Mouse (Mus musculus) MEL (cell line): ENCODE results near the gene Mmrn1. TPM values are rescaled to one million over a fixed set of nuclear protein-coding genes. Genes with fewer than 3 reads are reported as not detected.
A peak's percentile ranks its signal among the peaks of the same experiment; 100 is the strongest.

Source experiments
- DNase-seq: peaks from one replicate; pipeline ENCODE4 v3.0.0; 2011; ENCODE audit warnings: low read depth, low spot score
- H3K27ac ChIP-seq: 2 replicates; pipeline ENCODE4 v1.5.1; 2012; ENCODE audit warnings: low read depth, mild to moderate bottlenecking, control low read depth, low read length, moderate library complexity; ENCODE audit not compliant: control insufficient read depth
- H3K27me3 ChIP-seq, 2 experiments: fragments of 150-350 bp in 1 of 2; sonication (generic) in 1 of 2; 2 replicates each; pipeline ENCODE4 v1.6.1; 2012; ENCODE audit warnings: low read length in 2 of 2, mild to moderate bottlenecking in 2 of 2, improper control_type of control experiment in 1 of 2, moderate library complexity in 1 of 2; ENCODE audit not compliant: insufficient read depth in 2 of 2, control insufficient read depth in 1 of 2
- H3K36me3 ChIP-seq, 2 experiments: 2 replicates each; pipeline ENCODE4 v1.6.1; 2012 to 2014; ENCODE audit warnings: low read length in 2 of 2, improper control_type of control experiment in 1 of 2, inconsistent platforms in 1 of 2, mild to moderate bottlenecking in 1 of 2; ENCODE audit not compliant: insufficient read depth in 2 of 2, control insufficient read depth in 1 of 2
- H3K4me1 ChIP-seq, 2 experiments: fragments of 150-350 bp in 1 of 2; sonication (generic) in 1 of 2; 2 replicates each; pipeline ENCODE4 v1.6.1; 2012; ENCODE audit warnings: low read length in 2 of 2, improper control_type of control experiment in 1 of 2, mild to moderate bottlenecking in 1 of 2; ENCODE audit not compliant: insufficient read depth in 2 of 2, control insufficient read depth in 1 of 2
- H3K4me3 ChIP-seq, 2 experiments: fragments of 150-350 bp in 1 of 2; sonication (generic) in 1 of 2; 2 replicates each; pipeline ENCODE4 v1.5.1; 2012; ENCODE audit warnings: low read depth in 2 of 2, low read length in 2 of 2, mild to moderate bottlenecking in 2 of 2, moderate library complexity in 2 of 2, control low read depth in 1 of 2, improper control_type of control experiment in 1 of 2; ENCODE audit not compliant: control insufficient read depth in 1 of 2, insufficient read depth in 1 of 2
- H3K79me2 ChIP-seq: 2 replicates; pipeline ENCODE4 v1.6.1; 2012; ENCODE audit warnings: mild to moderate bottlenecking, low read length, moderate library complexity; ENCODE audit not compliant: control insufficient read depth, poor library complexity, insufficient read depth
- H3K9ac ChIP-seq: 2 replicates; pipeline ENCODE4 v1.6.1; 2012; ENCODE audit warnings: low read depth, mild to moderate bottlenecking, control low read depth, low read length, moderate library complexity; ENCODE audit not compliant: control insufficient read depth, poor library complexity, severe bottlenecking
- H3K9me3 ChIP-seq: fragments of 150-350 bp; sonication (generic); replicated peaks from 2 replicates; pipeline ENCODE4 v1.6.1; 2012; ENCODE audit warnings: mild to moderate bottlenecking, low read length, improper control_type of control experiment, moderate library complexity; ENCODE audit not compliant: insufficient read depth
- BHLHE40 ChIP-seq: IDR thresholded peaks from 2 replicates; pipeline ENCODE4 v1.6.1; 2012; ENCODE audit warnings: low read depth, mild to moderate bottlenecking, inconsistent platforms, low read length, improper control_type of control experiment, borderline replicate concordance
- CHD2 ChIP-seq: IDR thresholded peaks from 2 replicates; pipeline ENCODE4 v1.6.1; 2011; ENCODE audit warnings: low read length, improper control_type of control experiment
- CTCF ChIP-seq, 3 experiments: IDR thresholded peaks in 2 of 3; conservative IDR thresholded peaks in 1 of 3; 2 replicates each; pipeline ENCODE4 v1.5.1; 2011 to 2012; ENCODE audit warnings: low read length in 3 of 3, low read depth in 2 of 3, mild to moderate bottlenecking in 2 of 3, improper control_type of control experiment in 1 of 3, inconsistent platforms in 1 of 3, mixed read lengths in 1 of 3, moderate library complexity in 1 of 3; ENCODE audit not compliant: control insufficient read depth in 1 of 3, insufficient read depth in 1 of 3, poor library complexity in 1 of 3, severe bottlenecking in 1 of 3
- E2F4 ChIP-seq: IDR thresholded peaks from 2 replicates; pipeline ENCODE4 v1.6.1; 2011; ENCODE audit warnings: low read depth, low read length, improper control_type of control experiment, borderline replicate concordance
- ELF1 ChIP-seq: IDR thresholded peaks from 2 replicates; pipeline ENCODE4 v1.6.1; 2014; ENCODE audit warnings: low read depth, mild to moderate bottlenecking, inconsistent platforms, low read length, improper control_type of control experiment, moderate library complexity
- EP300 ChIP-seq, 2 experiments: IDR thresholded peaks; 2 replicates each; pipeline ENCODE4 v1.6.1; 2011; ENCODE audit warnings: improper control_type of control experiment in 2 of 2, low read length in 2 of 2, low read depth in 1 of 2, mild to moderate bottlenecking in 1 of 2
- ETS1 ChIP-seq: IDR thresholded peaks from 2 replicates; pipeline ENCODE4 v1.6.1; 2012; ENCODE audit warnings: low read depth, mild to moderate bottlenecking, inconsistent platforms, low read length, improper control_type of control experiment, moderate library complexity
- GABPA ChIP-seq: IDR thresholded peaks from 2 replicates; pipeline ENCODE4 v1.6.1; 2012; ENCODE audit warnings: low read depth, mild to moderate bottlenecking, inconsistent platforms, low read length, improper control_type of control experiment, moderate library complexity
- GATA1 ChIP-seq: IDR thresholded peaks from 2 replicates; pipeline ENCODE4 v1.6.1; 2011; ENCODE audit warnings: low read depth, low read length, improper control_type of control experiment
- HCFC1 ChIP-seq: IDR thresholded peaks from 2 replicates; pipeline ENCODE4 v1.6.1; 2012; ENCODE audit warnings: low read depth, mild to moderate bottlenecking, inconsistent platforms, low read length, improper control_type of control experiment, moderate library complexity
- JUND ChIP-seq: IDR thresholded peaks from 2 replicates; pipeline ENCODE4 v1.6.1; 2011; ENCODE audit warnings: low read depth, mild to moderate bottlenecking, improper control_type of control experiment, low read length
- KAT2A ChIP-seq: conservative IDR thresholded peaks from 2 replicates; pipeline ENCODE4 v1.6.1; 2012; ENCODE audit warnings: low read depth, low read length, improper control_type of control experiment, inconsistent platforms
- MAFK ChIP-seq: IDR thresholded peaks from 2 replicates; pipeline ENCODE4 v1.6.1; 2011; ENCODE audit warnings: low read depth, mild to moderate bottlenecking, low read length, improper control_type of control experiment, borderline replicate concordance
- MAX ChIP-seq: IDR thresholded peaks from 2 replicates; pipeline ENCODE4 v1.6.1; 2011; ENCODE audit warnings: low read length, improper control_type of control experiment
- MAZ ChIP-seq: IDR thresholded peaks from 2 replicates; pipeline ENCODE4 v1.6.1; 2012; ENCODE audit warnings: low read depth, mild to moderate bottlenecking, inconsistent platforms, low read length, improper control_type of control experiment
- MXI1 ChIP-seq: IDR thresholded peaks from 2 replicates; pipeline ENCODE4 v1.6.1; 2011; ENCODE audit warnings: mild to moderate bottlenecking, low read depth, low read length, improper control_type of control experiment
- MYB ChIP-seq: IDR thresholded peaks from 2 replicates; pipeline ENCODE4 v1.6.1; 2011; ENCODE audit warnings: mild to moderate bottlenecking, low read depth, low read length, improper control_type of control experiment
- MYC ChIP-seq: IDR thresholded peaks from 2 replicates; pipeline ENCODE4 v1.6.1; 2011; ENCODE audit warnings: low read depth, mild to moderate bottlenecking, low read length, improper control_type of control experiment, moderate library complexity
- NELFE ChIP-seq: IDR thresholded peaks from 2 replicates; pipeline ENCODE4 v1.6.1; 2011; ENCODE audit warnings: low read depth, low read length, improper control_type of control experiment
- NRF1 ChIP-seq: IDR thresholded peaks from 2 replicates; pipeline ENCODE4 v1.6.1; 2014; ENCODE audit warnings: low read depth, mild to moderate bottlenecking, inconsistent platforms, low read length, improper control_type of control experiment, moderate library complexity; ENCODE audit not compliant: poor library complexity, insufficient read depth, severe bottlenecking
- POLR2AphosphoS2 ChIP-seq: IDR thresholded peaks from 2 replicates; pipeline ENCODE4 v1.6.1; 2011; ENCODE audit warnings: low read length, improper control_type of control experiment
- RAD21 ChIP-seq: IDR thresholded peaks from 2 replicates; pipeline ENCODE4 v1.6.1; 2011; ENCODE audit warnings: mild to moderate bottlenecking, low read depth, low read length, improper control_type of control experiment
- RCOR1 ChIP-seq: IDR thresholded peaks from 2 replicates; pipeline ENCODE4 v1.6.1; 2012; ENCODE audit warnings: low read depth, mild to moderate bottlenecking, inconsistent platforms, low read length, improper control_type of control experiment
- SIN3A ChIP-seq: IDR thresholded peaks from 2 replicates; pipeline ENCODE4 v1.6.1; 2012; ENCODE audit warnings: low read length, improper control_type of control experiment, inconsistent platforms
- SMC3 ChIP-seq: IDR thresholded peaks from 2 replicates; pipeline ENCODE4 v1.6.1; 2011; ENCODE audit warnings: low read depth, low read length, improper control_type of control experiment
- TAL1 ChIP-seq: IDR thresholded peaks from 2 replicates; pipeline ENCODE4 v1.6.1; 2012; ENCODE audit warnings: mild to moderate bottlenecking, inconsistent platforms, low read length, moderate library complexity, mixed read lengths
- UBTF ChIP-seq: IDR thresholded peaks from 2 replicates; pipeline ENCODE4 v1.6.1; 2012; ENCODE audit warnings: low read depth, mild to moderate bottlenecking, inconsistent platforms, low read length, improper control_type of control experiment, moderate library complexity, borderline replicate concordance; ENCODE audit not compliant: insufficient read depth
- USF1 ChIP-seq: IDR thresholded peaks from 2 replicates; pipeline ENCODE4 v1.6.1; 2014; ENCODE audit warnings: low read depth, mild to moderate bottlenecking, inconsistent platforms, low read length, improper control_type of control experiment, moderate library complexity
- USF2 ChIP-seq, 2 experiments: IDR thresholded peaks; 2 replicates each; pipeline ENCODE4 v1.6.1; 2011 to 2012; ENCODE audit warnings: improper control_type of control experiment in 2 of 2, low read length in 2 of 2, borderline replicate concordance in 1 of 2, inconsistent platforms in 1 of 2, low read depth in 1 of 2, mild to moderate bottlenecking in 1 of 2; ENCODE audit not compliant: insufficient read depth in 1 of 2
- polyA plus RNA-seq, 2 experiments: library from polyadenylated mRNA; stranded (reverse) in 1 of 2; unstranded in 1 of 2; fragments of >175 nt in 1 of 2; fragments of >200 nt in 1 of 2; gene quantifications; 2 replicates each; pipeline versions ENCODE4 v1.2.1 to v1.2.4; 2012; ENCODE audit warnings: low replicate concordance in 2 of 2, low read depth in 1 of 2; ENCODE audit not compliant: insufficient read length in 2 of 2, insufficient read depth in 1 of 2, missing spikeins in 1 of 2
- total RNA-seq: library from RNA; depleted of rRNA; stranded (reverse); fragments of 300-350 nt; gene quantifications from 2 replicates; pipeline ENCODE4 v1.2.3, GENCODE M21; 2012

Gene Mmrn1
- total and polyA plus RNA-seq, 3 experiments, result not detected

DNA sequence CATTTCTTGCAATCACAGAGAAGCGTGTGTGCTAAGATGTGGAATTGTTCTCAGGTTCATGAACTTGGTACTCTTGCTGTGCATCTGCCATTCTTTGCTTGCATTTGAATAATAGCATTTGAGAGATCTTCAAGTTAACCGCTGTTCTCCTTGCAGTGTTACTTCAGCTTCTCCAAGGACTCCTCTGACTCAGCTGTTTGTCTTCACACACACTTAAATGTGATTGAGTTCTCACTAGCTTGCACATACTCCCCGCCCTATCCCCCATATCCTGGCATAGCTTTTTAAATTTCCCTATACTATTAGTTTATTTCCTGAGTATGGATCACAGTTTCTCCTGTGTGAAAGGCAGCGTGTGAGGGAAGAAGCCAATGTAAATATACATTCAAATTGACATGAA is 10.1 kb downstream of the Mmrn1 start:
- Histone ChIP-seq H3K27ac (peak overlapping the region; percentile 89), H3K9me3 (no peaks in the 10 kb centered on the region), H3K36me3 (peaks cover 0 to 26% of the 10 kb centered on the region in 2 experiments; a peak in 2 of 4 replicates), H3K79me2 (no peaks in the 10 kb centered on the region), H3K9ac (peak overlapping the region; percentile 21), H3K4me3 (peak overlapping the region in 1 of 2 experiments; percentile 28; a peak in 2 of 4 replicates), H3K4me1 (peaks cover 13 to 25% of the 10 kb centered on the region in 2 experiments), H3K27me3 (no peaks in the 10 kb centered on the region)
- TF ChIP-seq EP300 (IDR thresholded peaks at IDR 0.05; ENCODE audit: low read depth in 1 of 2, low read length in 2 of 2) (peak in 1 of 2 experiments; percentile 21; a peak in 1 of 4 replicates), MAZ (no peak), MXI1 (no peak), MYB (peak; percentile 15; the same call in 1 of the 2 replicates), ETS1 (peak; percentile 55; the same call in 1 of the 2 replicates), KAT2A (no peak), JUND (no peak), MAFK (0 out of 2 replicates have a peak, but pooled peaks have one; percentile 22)
- peak; percentile 71 for DNase-seq

DNA sequence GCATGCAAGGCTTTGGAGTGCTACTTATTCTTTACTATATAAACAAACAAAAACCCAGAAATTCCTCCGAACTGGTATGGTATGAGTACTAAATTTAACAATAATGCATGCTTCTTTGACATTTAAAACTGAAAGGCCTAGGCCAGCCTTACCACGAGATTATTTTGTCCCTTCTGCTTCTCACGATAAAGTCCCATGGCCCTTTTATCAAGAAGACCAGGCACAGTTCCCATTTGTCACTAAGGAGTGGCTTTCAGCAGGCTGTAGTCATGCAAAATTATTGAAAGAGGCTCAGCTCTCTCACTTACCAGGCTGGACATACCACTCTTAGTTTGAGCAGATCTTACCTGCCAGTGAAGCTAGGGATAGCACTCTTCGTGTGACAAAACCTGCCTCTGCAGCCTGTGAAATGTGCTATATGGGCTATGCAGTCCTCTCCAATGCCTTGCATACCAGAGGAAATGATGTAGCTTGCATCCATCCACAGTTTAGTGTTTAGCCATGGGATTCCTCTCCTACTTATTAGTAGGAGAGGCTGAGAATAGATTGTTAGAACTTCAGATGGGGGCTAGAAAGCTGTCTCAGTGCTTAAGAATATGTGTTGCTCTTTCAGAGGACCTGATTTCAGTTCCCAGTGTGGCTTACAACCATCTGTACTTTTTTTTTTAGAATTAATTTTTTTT is 10.8 kb downstream of the Mmrn1 start:
- Histone ChIP-seq H3K79me2 (no peaks in the 10 kb centered on the region), H3K9me3 (no peaks in the 10 kb centered on the region), H3K36me3 (peaks cover 0 to 26% of the 10 kb centered on the region in 2 experiments; a peak in 2 of 4 replicates), H3K27me3 (no peaks in the 10 kb centered on the region), H3K4me3 (peak overlapping the region; percentile 20 to 28; a peak in 2 of 4 replicates), H3K4me1 (peaks cover 10 to 25% of the 10 kb centered on the region in 2 experiments), H3K27ac (peak overlapping the region; percentile 89), H3K9ac (no peak overlapping the region; the same call in none of the 2 replicates)
- peak; percentile 91 for DNase-seq
- TF ChIP-seq RCOR1 (peak; percentile 88), RAD21 (no peak), SIN3A (peak; percentile 79), JUND (peak; percentile 78), NELFE (no peak), USF1 (peak; percentile 49; the same call in 1 of the 2 replicates), GATA1 (peak; percentile 97), HCFC1 (peak; percentile 53; the same call in 1 of the 2 replicates), ETS1 (peak; percentile 91), POLR2AphosphoS2 (no peak), UBTF (no peak), TAL1 (peak; percentile 98), NRF1 (0 out of 2 replicates have a peak, but pooled peaks have one; percentile 16), E2F4 (no peak), BHLHE40 (peak; percentile 73; the same call in 1 of the 2 replicates), KAT2A (peak; percentile 32; the same call in 1 of the 2 replicates), SMC3 (no peak), EP300 (IDR thresholded peaks at IDR 0.05; ENCODE audit: low read depth in 1 of 2, low read length in 2 of 2) (peak; percentile 97 to 99), GABPA (no peak), ELF1 (0 out of 2 replicates have a peak, but pooled peaks have one; percentile 39), USF2 (IDR thresholded peaks at IDR 0.05; ENCODE audit: borderline replicate concordance in 1 of 2, insufficient read depth in 1 of 2, low read depth in 1 of 2, low read length in 2 of 2) (no peak), MAX (peak; percentile 79; the same call in 1 of the 2 replicates), CHD2 (peak; percentile 71), MAFK (0 out of 2 replicates have a peak, but pooled peaks have one; percentile 59), MYC (peak; percentile 88), CTCF (IDR thresholded peaks at IDR 0.05 in 2 of 3, conservative IDR thresholded peaks at IDR 0.05 in 1 of 3; ENCODE audit: control insufficient read depth in 1 of 3, insufficient read depth in 1 of 3, low read depth in 2 of 3, low read length in 3 of 3, poor library complexity in 1 of 3, severe bottlenecking in 1 of 3) (no peak)
